Mouse (Mus musculus) lung, adult 18-20 months (tissue): ENCODE measurements around the gene Gm13289.
"Not testable (repeated sequence)": the region's sequence is repeated elsewhere in the genome, so short reads cannot be mapped to it uniquely, and the experiment has no call there.

ENCODE experiments used
- DNase-seq, 2 experiments: peaks; one replicate each; pipeline ENCODE4 v3.0.0; 2022; ENCODE audit warnings: mixed read lengths in 2 of 2

Gm13289 gene

DNA sequence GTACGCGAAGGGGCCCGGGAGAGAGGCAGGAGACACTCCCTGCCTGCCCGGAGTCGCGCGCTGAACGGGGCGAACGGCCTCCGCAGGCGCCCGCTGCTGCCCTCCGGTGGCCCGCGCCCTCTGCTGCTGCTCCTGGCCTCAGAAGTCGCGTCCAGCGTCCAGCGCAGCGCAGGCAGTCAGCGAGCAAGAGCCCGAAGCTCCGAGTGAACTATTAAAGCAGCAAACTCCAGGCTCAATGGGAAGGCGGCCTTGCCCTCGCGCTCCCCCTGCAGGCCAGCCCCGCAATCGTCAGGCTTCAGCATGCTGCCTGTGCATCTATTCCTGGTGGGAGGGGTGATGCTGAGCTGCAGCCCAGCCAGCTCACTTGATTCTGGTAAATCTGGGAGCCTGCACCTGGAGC lies at the start of gene Gm13289:
Gene Gm13289, plus strand, starts transcription at position 301 of the 400 bp plus-strand sequence.
- DNase-seq: not testable (repeated sequence)

DNA sequence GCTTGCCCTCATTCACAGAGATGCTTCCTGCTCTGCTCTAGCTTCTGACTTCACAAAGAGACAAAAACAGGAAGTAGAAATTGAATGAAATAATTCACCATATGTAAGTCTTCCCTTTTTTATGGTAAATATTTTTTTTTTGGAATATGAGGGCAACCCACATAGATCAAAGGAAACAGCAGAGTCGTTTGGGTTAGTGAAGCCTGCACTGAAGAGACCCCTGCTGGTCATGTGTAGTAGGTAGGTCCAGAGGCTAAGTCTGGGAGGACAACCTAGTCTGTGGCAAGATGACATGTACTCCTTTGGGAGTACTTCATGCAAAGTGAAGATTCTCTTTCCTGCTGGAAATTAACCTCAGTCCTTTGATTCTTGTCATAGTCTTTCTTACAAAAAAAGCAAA lies 49.4 kb upstream of the Gm13289 start:
- DNase-seq: peak; percentile 31 to 46

DNA sequence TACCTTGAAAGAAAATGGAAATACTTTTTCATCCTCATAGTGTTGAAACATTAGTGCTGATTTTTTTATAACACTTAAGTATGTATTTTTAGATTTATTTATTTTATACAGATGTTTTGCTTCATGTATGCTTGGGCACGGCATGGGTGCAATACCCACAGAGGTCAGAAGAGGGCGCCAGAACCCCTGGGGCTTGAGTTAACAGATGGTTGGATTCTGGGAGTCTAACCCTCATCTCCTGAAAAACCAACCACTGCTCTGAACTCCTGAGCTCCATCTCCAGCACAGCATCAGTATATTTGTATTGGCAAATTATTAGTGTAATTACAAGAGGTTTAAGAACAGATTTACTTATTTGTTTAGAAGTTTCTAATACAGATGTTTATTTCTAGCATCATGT lies 38.2 kb upstream of the Gm13289 start:
- DNase-seq: peak; percentile 60 to 69

DNA sequence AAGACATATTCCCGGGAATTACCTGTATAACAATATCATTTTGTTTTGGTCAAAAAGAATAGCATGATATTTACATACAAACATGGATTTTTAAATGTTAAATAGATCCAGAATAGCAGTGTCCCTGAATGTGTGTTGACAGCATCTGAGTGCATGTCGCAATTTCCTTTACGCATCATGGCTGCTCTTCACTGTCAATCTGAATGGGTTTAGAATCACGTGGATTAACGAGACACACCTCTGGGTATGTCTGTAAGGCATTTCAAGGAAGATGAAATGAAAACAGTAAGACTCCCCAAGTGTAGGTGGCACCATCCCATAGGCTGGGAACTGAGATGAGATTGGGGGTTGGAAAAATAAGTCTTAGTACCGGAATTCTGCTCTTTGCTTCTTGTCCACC lies 37.7 kb upstream of the Gm13289 start:
- no peak for DNase-seq

DNA sequence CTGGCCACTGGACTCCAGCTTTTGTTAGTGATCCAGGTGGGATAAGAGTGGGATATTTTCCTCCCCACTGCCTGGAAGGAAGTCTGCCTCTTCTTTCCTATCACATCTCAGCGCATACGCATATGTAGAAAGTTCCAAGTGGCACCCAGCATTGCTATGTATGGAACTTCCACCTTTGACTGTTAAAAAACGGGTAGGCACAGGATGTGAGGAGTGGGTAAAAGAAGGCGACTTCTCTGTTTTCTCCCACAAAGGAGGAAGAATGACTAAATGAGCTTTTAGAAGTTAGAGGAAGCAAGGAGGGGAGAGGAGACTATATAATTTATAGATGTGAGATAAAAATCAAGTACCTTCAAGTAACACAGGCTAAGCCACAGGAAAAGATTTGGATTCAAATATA lies 35.3 kb upstream of the Gm13289 start:
- no peak for DNase-seq

DNA sequence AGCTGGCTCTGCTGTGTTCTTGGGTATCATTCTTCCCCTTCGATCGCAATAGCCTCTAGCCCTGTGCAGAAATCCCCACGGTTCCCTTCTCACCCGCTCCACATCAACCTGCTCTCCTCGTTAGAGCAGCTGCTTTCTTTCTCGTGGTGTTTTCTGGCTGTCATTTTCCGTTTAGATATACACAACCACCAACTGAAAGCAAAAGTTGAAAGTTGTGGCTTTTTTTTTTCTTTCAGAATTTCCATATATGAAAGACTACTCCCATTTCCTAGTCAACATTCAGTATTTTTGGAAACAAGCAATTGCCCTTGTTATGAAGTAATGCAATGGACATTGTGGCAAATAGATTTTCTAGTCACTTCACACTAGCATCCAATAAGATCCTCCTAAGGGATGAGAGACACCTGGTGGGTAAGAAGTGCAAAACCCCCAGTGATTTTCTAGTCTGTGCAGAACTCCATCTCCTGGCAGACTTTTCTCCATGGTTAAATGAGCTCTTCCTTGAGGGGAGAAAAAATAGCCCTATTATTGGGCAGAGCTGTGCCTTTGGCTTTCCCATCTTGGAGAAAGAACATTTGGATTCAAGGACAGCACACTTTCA lies 33.9 kb upstream of the Gm13289 start:
- DNase-seq: no peak

DNA sequence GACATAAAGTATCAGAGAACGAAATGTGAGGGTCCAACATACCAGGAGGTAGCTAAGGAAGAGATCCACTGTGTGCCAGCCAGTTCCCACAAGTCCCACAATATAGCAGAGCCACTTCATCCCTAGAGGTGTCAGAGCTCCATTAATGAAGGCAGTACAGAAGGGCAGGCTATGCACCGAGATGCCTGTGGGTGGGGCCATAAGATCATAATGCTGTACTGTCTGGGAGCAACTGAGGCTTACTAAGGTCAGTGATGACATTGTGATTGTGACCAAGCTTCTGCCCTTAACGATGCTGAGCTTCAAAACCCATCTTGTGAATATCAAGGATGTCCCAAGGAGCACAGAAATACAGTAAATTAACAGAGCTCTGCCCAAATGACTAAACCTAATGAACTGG lies 32.5 kb upstream of the Gm13289 start:
- no peak for DNase-seq

DNA sequence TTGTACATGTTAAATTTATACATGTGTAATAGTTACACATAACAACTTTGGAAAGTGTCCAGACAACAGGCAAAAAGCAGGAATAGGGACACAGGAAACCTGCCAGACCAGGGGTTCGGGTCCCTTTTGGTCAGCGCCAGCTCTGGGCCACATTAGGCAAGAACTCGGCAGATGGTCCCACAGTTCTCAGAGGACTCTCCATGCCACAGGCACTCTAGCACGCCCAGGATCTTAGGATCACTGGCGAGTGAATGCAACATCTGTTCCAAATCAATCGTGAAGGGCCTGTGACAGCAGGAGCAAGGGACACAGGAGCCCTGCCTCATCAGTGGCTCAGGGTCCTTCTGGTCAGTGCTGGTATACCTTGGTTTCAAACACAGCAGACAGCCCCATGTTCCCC lies 26.8 kb upstream of the Gm13289 start:
- no peak for DNase-seq

DNA sequence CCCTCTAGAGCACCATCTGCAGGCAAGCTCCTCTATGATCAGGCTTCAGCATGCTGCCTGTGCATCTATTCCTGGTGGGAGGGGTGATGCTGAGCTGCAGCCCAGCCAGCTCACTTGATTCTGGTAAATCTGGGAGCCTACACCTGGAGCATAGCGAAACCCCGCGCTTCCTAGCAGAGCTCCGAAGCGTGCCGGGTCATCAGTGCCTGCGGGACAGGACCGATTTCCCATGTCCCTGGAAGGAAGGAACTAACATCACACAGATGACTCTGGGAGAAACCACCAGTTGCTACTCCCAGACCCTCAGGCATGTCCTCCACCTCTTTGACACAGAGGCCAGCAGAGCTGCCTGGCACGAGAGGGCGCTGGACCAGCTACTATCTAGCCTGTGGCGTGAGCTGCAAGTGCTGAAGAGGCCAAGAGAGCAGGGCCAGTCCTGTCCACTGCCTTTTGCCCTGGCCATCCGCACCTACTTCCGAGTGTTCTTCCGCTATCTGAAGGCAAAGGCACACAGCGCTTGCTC lies 21.8 kb upstream of the Gm13289 start, which contains the start of gene Gm13271:
Gene Gm13271, plus strand, starts transcription at position 51 of the 523 bp plus-strand sequence.
- peak; percentile 47 to 73 for DNase-seq

DNA sequence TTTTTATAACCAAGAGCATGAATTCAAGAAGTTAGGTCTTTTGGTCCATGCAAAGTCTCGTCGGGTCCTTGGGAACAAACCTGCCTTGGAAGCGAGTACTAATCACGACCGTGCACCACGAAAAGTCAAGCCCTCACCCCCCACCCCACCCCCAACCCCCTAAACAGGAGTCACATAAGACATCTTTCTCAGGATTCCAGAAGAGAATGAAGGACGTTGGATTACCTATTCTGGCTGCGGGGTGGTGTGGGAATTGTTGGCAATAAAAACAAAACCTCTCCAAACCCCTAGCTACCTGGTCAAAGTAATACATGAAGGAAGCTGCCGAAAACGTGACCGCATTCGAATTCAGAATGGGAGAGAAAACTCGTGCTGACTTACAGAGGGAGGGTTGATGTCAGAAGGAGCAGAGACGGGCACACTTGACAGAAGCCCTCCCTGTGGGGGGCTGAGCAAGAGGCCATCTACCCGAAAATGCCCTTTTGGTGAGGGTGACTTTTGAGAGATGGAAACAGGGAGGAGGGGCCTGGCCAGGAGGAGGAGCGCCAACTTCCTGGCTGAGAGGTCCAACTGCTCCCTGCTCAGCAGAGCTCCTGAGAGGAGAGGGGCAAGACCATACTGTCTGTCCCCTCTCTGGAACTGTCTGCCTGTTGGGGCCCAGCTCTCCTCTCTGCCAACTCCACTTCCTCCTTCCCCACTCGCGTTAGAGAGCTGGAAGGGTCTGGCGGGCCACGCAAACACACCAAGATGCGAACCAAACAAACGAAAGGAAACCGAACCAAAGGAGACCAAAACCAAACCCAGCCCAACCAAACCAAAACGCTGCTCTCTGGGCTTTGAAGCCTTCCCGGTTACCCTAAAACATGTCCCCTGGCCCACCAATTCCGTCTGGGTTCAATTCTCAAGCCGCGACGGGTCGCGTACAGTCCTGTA lies 19.9 kb upstream of the Gm13289 start:
- DNase-seq: not testable (repeated sequence)

DNA sequence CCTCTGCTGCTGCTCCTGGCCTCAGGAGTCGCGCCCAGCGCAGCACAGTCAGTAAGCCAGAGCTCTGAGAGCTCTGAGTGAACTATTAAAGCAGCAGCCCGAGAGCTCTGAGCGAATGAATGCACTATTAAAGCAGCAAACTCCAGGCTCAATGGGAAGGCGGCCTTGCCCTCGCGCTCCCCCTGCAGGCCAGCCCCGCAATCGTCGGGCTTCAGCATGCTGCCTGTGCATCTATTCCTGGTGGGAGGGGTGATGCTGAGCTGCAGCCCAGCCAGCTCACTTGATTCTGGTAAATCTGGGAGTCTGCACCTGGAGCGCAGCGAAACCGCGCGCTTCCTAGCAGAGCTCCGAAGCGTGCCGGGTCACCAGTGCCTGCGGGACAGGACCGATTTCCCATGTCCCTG lies 19.1 kb upstream of the Gm13289 start:
- peak; percentile 89 for DNase-seq

DNA sequence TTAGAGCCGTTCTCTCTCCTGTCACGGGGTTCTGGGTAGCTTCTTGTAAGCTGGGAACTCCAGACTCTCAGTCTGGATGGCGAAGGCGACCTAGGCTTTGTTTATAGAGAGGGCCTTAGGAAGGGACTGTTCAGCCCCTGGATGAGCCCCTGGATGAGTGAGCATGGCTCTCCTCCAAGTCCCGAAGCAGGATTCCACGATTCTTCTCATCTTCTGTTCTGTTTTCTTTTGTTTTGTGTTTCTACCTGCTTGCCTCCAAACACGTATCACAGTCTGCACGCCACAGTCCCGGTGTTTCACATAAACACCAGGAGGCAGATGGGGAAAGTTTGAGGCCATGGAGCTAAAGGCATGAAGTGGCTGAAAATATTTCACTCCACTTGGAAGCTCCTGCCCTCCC lies 18.0 kb upstream of the Gm13289 start:
- DNase-seq: not testable (repeated sequence)

DNA sequence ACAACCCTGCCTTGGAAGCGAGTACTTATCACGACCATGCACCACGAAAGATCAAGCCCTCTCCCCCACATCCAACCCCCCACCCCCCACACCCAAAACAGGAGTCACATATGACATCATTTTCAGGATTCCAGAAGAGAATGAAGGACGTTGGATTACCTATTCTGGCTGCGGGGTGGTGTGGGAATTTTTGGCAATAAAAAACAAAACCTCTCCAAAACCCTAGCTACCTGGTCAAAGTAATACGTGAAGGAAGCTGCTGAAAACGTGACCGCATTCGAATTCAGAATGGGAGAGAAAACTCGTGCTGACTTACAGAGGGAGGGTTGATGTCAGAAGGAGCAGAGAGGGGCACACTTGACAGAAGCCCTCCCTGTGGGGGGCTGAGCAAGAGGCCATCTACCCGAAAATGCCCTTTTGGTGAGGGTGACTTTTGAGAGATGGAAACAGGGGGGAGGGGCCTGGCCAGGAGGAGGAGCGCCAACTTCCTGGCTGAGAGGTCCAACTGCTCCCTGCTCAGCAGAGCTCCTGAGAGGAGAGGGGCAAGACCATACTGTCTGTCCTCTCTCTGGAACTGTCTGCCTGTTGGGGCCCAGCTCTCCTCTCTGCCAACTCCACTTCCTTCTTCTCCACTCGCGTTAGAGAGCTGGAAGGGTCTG lies 17.0 kb upstream of the Gm13289 start, which contains the start of gene Gm13283:
Gene Gm13283, plus strand, starts transcription at position 510 of the 659 bp plus-strand sequence.
- DNase-seq: peak; percentile 35 to 38

DNA sequence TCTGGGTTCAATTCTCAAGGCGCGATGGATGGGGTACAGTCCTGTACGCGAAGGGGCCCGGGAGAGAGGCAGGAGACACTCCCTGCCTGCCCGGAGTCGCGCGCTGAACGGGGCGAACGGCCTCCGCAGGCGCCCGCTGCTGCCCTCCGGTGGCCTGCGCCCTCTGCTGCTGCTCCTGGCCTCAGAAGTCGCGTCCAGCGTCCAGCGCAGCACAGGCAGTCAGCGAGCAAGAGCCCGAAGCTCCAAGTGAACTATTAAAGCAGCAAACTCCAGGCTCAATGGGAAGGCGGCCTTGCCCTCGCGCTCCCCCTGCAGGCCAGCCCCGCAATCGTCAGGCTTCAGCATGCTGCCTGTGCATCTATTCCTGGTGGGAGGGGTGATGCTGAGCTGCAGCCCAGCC lies 16.3 kb upstream of the Gm13289 start:
- peak; percentile 84 to 87 for DNase-seq

DNA sequence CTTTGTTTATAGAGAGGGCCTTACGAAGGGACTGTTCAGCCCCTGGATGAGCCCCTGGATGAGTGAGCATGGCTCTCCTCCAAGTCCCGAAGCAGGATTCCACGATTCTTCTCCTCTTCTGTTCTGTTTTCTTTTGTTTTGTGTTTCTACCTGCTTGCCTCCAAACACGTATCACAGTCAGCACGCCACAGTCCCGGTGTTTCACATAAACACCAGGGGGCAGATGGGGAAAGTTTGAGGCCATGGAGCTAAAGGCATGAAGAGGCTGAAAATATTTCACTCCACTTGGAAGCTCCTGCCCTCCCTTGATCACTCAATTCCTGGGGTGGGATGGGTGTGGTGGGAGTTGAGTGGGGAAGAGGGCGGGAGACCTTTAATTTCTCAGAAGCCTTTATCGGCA lies 14.9 kb upstream of the Gm13289 start:
- peak; percentile 54 to 72 for DNase-seq

DNA sequence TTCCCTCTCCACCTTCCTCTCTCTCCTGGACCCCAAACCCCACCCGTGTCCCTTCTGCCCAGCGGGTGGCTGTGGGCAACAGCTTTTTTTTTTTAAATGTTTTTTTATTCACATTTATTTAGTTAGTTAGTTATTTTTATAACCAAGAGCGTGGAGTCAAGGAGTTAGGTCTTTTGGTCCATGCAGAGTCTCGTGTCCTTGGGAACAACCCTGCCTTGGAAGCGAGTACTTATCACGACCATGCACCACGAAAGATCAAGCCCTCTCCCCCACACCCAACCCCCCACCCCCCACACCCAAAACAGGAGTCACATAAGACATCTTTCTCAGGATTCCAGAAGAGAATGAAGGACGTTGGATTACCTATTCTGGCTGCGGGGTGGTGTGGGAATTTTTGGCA lies 14.4 kb upstream of the Gm13289 start:
- DNase-seq: not testable (repeated sequence)

DNA sequence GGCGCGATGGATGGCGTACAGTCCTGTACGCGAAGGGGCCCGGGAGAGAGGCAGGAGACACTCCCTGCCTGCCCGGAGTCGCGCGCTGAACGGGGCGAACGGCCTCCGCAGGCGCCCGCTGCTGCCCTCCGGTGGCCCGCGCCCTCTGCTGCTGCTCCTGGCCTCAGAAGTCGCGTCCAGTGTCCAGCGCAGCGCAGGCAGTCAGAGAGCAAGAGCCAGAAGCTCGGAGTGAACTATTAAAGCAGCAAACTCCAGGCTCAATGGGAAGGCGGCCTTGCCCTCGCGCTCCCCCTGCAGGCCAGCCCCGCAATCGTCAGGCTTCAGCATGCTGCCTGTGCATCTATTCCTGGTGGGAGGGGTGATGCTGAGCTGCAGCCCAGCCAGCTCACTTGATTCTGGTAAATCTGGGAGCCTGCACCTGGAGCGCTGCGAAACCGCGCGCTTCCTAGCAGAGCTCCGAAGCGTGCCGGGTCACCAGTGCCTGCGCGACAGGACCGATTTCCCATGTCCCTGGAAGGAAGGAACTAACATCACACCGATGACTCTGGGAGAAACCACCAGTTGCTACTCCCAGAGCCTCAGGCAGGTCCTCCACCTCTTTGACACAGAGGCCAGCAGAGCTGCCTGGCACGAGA lies 13.2 kb upstream of the Gm13289 start:
- peak; percentile 72 to 77 for DNase-seq

DNA sequence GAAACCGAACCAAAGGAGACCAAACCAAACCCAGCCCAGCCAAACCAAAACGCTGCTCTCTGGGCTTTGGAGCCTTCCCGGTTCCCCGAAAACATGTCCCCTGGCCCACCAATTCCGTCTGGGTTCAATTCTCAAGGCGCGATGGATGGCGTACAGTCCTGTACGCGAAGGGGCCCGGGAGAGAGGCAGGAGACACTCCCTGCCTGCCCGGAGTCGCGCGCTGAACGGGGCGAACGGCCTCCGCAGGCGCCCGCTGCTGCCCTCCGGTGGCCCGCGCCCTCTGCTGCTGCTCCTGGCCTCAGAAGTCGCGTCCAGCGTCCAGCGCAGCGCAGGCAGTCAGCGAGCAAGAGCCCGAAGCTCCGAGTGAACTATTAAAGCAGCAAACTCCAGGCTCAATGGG lies 3.2 kb upstream of the Gm13289 start, which contains the start of gene Gm13290:
Gene Gm13290, plus strand, starts transcription at position 301 of the 400 bp plus-strand sequence.
- DNase-seq: not testable (repeated sequence)

DNA sequence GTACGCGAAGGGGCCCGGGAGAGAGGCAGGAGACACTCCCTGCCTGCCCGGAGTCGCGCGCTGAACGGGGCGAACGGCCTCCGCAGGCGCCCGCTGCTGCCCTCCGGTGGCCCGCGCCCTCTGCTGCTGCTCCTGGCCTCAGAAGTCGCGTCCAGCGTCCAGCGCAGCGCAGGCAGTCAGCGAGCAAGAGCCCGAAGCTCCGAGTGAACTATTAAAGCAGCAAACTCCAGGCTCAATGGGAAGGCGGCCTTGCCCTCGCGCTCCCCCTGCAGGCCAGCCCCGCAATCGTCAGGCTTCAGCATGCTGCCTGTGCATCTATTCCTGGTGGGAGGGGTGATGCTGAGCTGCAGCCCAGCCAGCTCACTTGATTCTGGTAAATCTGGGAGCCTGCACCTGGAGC lies 2.8 kb downstream of the Gm13289 start, which contains the start of gene Gm13272:
Gene Gm13272, plus strand, starts transcription at position 301 of the 400 bp plus-strand sequence.
- not testable (repeated sequence) for DNase-seq

DNA sequence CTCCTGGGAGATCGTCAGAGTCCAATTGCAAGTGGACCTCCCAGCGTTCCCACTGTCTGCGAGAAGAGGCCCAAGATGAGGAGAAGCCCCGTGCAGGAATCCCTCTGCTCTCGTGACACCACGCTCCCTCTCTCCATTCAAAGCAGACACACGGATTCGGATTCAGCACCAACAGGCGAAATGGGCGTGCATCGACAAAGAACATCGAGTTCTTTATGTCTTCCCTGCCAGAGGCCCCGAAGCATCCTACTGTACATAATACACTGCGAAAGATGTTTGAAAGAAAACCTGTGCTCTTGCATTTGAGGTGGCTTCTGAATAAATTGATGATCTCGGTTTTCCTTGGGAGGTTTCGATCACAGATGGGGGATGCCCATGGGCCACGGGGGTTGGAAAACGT lies 3.6 kb downstream of the Gm13289 start:
- not testable (repeated sequence) for DNase-seq

DNA sequence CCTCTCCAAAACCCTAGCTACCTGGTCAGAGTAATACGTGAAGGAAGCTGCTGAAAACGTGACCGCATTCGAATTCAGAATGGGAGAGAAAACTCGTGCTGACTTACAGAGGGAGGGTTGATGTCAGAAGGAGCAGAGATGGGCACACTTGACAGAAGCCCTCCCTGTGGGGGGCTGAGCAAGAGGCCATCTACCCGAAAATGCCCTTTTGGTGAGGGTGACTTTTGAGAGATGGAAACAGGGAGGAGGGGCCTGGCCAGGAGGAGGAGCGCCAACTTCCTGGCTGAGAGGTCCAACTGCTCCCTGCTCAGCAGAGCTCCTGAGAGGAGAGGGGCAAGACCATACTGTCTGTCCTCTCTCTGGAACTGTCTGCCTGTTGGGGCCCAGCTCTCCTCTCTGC lies 5.1 kb downstream of the Gm13289 start, which contains the start of gene Ifnz:
Gene Ifnz, plus strand, starts transcription at position 301 of the 400 bp plus-strand sequence.
- not testable (repeated sequence) for DNase-seq

DNA sequence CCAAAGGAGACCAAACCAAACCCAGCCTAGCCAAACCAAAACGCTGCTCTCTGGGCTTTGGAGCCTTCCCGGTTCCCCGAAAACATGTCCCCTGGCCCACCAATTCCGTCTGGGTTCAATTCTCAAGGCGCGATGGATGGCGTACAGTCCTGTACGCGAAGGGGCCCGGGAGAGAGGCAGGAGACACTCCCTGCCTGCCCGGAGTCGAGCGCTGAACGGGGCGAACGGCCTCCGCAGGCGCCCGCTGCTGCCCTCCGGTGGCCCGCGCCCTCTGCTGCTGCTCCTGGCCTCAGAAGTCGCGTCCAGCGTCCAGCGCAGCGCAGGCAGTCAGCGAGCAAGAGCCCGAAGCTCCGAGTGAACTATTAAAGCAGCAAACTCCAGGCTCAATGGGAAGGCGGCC lies 5.6 kb downstream of the Gm13289 start:
- peak; percentile 23 to 24 for DNase-seq
